Comparison of ENCODE assay signal across 13 mouse cellular contexts in genomic region chr3:115027560-115027959, GRCm38 (mm10).
"Had no signal": no experiment of that assay in that cellular context is flagged by ENCODE, and none has a peak within 500 bp of the region (broad histone marks: within the 10 kb centered on the region; RNA-seq: fewer than 3 reads in every experiment).

No protein-coding gene starts in this region.

- H3K36me3 ChIP-seq: limb, embryonic 10.5 days; liver, embryonic 15.5 days; midbrain, embryonic 10.5 days; neural tube, embryonic 12.5 days had no signal

- DNase-seq: kidney, postnatal 10 days; kidney, postnatal 4 days; lung, adult 2 months; lung, postnatal 10 days; lung, postnatal 4 days; midbrain, embryonic 14.5 days; thymus, postnatal 4 days had no signal

- H3K4me2 ChIP-seq: liver, embryonic 11.5 days; liver, embryonic 15.5 days; neural tube, embryonic 12.5 days had no signal

- H3K27me3 ChIP-seq: liver, embryonic 15.5 days; neural tube, embryonic 12.5 days had no signal

- H3K4me3 ChIP-seq: layer of hippocampus, adult 2 months; limb, embryonic 10.5 days; liver, embryonic 15.5 days; midbrain, embryonic 10.5 days; neural tube, embryonic 12.5 days had no signal
